Mouse (Mus musculus): ENCODE data around the gene Ly6g.
"Not testable (repeated sequence)": the region's sequence is repeated elsewhere in the genome, so short reads cannot be mapped to it uniquely, and the experiment has no call there.

Ly6g gene

DNA sequence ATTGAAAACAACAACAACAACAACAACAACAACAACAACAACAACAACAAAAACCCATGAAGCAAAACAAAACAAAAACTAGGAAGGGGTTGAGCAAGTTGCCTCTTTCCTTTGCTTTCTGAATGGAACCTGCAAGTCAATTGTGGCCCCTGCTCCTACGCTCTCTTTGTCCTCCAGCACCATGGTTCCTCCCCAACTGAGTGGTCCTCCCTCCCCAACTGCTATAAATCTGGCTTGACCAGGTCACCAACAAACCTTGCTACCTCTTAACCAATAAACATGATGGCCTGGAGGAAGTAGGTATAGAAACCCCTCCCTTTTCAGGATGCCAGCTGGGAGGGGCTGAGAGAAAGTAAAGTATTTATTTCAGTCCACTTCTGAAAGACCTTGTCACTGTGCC lies at the start of gene Ly6g:
TSS of gene Ly6g (plus strand) at position 301 of the 400 bp plus-strand sequence.
- DNase-seq (ENCODE audit: low spot score) = no peak

DNA sequence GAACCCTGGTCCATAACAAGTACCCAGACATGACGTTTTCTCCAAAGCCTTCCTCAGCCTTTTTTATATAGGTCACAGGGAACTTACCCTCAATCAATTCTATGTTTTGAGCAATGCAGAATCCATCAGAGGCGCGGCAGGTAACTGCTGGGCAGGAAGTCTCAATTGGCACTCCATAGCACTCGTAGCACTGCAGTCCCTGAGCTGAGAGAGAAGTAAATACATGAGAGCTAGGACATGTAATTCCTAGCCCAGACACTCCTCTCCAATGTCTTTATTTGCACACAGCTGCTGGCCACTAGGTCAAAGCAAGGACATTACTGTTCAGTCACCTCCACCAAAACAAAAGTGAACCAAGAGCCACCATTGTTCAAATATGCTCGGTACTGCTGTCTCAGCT lies 44.6 kb upstream of the Ly6g start:
- not testable (repeated sequence) for DNase-seq (ENCODE audit: low spot score)

DNA sequence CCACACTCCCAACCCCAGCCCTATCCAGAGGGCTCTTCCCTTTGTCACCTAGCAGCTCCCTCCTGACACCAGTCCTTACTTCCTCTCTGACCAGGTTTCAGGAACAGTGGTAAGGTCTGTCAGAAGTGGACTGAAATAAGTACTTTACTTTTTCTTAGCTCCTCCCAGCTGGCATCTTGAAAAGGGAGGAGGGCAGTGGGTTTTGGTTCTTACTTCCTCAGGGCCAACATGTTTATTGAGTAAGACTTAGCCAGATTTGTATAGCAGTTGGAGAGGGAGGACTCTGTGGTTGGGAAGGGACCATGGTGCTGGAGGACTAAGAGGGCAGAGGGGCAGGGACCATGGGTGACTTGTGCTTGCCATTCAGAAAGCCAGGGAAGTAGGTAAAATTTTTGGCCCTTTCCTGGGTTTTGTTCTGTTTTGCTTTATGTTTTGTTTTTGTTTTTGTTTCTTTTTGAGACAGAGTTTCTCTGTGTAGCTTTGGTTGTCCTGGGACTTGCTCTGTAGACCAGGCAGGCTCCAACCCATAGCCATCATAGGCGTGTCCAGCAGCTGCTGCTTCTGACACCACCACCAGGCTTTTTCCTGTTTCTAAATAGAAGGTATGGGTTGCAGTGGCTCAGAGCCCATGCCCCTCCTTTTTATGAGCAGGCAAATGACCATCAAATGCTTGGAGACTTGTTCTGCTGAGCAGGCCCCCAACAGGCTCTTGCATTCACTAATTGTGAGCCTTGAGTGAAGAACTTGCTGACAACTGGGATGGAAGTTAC lies 43.0 kb upstream of the Ly6g start, which contains the start of gene Ly6c2:
TSS of gene Ly6c2 (minus strand) at position 110 of the 770 bp plus-strand sequence.
- DNase-seq (ENCODE audit: low spot score) = not testable (repeated sequence)

DNA sequence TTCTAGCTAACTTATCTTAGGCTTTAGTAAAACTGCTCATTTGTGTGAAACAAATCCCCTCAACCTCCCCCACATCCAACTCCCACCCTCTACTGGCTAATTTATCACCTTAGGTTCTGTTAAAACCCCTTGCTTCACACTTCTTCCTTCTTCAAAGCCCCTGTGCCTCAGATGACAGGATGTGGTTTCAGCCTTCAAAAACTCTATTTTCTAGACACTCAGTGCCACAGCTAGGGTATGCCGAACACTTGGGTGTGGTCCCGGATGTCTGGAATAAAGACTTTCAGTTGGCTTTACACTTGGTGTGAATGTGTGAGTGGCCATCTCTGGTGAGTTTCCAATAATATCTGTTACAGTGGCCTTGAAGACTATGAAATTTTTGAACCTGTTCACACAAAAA lies 38.5 kb upstream of the Ly6g start:
- DNase-seq (ENCODE audit: low spot score) = no peak

DNA sequence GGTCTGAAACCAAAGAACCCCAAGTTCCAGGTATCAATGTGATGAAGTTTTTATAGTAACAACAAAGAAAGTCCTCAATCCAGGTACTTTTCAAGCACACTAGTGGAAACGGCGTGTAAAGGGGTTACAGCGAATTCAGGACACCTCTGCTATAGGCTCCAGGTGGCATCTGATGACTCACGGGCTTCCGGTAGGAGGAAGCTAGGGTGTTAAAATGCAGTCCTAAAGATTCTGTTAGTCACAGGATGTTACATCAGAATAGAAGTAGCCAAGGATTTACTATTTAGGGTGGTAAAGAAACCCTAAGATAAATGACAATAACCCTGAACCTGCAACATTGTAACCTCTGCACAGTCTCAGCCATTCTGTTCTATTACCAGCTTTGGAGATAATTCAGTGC lies 37.6 kb upstream of the Ly6g start:
- not testable (repeated sequence) for DNase-seq (ENCODE audit: low spot score)

DNA sequence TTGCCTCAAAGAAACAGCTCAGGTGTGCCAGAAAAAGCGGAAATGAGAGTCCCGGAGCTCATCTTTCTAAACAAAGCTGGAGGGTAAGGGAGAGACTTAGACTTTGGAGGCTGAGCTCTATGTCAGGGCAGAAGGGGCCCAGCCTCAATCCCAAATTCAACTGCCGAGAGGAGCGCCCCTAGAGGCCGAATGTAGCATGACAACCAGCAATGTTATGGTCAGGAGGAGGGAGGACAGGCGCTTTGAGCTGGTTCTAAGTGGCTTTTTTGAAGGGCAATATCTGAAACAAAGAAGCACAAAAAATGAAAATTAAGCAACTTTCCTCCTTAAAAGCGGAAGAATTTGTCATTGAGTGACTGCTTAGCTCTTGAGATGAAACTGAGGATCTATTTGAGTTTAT lies 36.3 kb upstream of the Ly6g start:
- DNase-seq (ENCODE audit: low spot score) = peak; percentile 81

DNA sequence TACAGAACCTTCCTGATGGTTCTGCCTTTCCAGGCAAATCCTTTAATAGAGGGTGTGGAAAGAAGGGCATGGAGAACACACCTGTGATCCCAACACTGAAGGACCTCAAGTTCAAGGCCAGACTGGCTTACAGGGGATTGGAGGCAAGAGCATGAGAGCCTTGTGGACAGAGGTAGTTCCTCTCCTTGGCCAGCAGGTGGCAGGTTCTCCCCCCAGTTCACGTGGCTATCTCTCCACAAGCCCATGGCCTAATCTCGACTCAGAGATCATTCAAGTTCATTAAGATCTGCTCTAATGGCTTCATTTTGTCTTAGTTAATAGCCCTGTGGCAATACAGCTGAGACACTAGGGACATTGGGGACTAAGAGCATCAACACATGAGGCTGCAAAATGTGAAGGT lies 35.0 kb upstream of the Ly6g start:
- peak; percentile 46 for DNase-seq (ENCODE audit: low spot score)

DNA sequence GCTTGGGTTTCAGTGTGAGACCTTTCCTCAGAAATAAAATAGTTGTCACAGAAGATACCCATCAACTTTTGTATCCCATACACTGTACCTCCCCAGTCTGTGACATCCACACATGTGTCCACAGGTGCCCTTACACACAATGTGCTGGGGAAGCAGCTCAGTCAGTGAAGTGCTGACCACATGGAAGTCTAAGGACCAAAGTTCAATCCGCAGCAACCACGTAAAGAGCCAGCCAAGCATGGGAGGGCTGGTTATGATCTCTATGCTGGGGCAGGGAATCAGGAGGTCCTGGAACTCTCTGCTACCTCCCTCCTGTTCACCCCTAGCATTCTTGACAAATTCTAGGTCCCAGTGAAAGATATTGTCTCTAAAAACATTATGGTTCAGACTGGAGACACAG lies 22.7 kb upstream of the Ly6g start:
- not testable (repeated sequence) for DNase-seq (ENCODE audit: low spot score)

DNA sequence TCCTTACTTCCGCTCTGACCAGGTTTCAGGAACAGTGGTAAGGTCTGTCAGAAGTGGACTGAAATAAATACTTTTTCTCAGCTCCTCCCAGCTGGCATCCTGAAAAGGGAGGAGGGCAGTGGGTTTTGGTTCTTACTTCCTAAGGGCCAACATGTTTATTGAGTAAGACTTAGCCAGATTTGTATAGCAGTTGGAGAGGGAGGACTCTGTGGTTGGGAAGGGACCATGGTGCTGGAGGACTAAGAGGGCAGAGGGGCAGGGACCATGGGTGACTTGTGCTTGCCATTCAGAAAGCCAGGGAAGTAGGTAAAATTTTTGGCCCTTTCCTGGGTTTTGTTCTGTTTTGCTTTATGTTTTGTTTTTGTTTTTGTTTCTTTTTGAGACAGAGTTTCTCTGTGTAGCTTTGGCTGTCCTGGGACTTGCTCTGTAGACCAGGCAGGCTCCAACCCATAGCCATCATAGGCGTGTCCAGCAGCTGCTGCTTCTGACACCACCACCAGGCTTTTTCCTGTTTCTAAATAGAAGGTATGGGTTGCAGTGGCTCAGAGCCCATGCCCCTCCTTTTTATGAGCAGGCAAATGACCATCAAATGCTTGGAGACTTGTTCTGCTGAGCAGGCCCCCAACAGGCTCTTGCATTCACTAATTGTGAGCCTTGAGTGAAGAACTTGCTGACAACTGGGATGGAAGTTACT lies 19.8 kb upstream of the Ly6g start:
- DNase-seq (ENCODE audit: low spot score) = not testable (repeated sequence)

DNA sequence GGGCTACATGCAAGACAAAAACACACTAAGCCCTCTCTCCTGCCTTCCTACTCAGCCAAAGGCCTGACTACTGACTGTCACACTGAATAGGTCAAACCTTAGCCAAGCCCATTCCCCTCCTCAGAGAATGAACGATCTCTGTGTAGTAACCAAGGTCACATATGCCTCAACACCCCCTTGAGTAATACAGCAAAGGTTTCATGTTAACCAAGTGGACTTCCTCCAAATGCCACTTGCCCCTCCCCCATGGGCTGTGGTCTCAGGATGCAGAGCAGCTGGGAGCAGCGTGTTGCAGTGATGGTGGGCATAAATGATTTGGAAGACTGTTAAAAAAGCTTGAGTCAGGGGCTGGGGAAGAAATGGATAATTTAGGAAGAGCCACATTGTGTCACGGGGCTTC lies 17.3 kb upstream of the Ly6g start:
- not testable (repeated sequence) for DNase-seq (ENCODE audit: low spot score)

DNA sequence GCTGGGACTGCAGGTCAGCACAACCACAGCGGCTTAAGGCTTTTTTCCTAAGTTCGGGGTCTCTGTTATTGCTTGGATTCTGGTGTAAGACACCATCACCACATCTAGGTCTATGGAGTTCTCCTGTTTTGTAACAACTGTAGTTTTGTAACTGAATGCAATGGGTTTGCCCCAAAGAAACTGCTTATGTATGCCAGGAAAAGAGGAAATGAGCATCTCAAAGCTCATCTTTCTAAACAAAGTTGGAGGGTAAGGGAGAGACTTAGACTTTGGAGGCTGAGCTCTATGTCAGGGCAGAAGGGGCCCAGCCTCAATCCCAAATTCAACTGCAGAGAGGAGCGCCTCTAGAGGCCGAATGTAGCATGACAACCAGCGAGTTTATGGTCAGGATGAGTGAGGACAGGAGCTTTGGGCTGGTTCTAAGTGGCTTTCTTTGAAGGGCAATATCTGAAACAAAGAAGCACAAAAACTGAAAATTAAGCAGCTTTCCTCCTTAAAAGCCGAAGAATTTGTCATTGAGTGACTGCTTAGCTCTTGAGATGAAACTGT lies 13.2 kb upstream of the Ly6g start:
- DNase-seq (ENCODE audit: low spot score) = peak; percentile 61

DNA sequence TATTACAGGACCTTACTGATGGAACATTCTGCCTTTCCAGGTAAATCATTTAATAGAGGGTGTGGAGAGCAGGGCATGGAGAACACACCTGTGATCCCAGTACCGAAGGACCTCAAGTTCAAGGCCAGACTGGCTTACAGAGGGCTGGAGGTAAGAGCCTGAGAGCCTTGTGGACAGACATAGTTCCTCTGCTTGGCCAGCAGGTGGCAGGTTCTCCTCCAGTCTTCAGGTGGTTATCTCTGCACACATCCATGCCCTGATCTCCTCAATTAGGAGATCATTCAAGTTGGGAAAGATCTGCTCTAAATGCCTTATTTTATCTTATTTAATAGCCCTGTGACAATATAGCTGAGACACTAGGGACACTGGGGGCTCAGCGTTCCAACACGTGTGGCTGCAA lies 11.3 kb upstream of the Ly6g start:
- DNase-seq (ENCODE audit: low spot score) = peak; percentile 40

DNA sequence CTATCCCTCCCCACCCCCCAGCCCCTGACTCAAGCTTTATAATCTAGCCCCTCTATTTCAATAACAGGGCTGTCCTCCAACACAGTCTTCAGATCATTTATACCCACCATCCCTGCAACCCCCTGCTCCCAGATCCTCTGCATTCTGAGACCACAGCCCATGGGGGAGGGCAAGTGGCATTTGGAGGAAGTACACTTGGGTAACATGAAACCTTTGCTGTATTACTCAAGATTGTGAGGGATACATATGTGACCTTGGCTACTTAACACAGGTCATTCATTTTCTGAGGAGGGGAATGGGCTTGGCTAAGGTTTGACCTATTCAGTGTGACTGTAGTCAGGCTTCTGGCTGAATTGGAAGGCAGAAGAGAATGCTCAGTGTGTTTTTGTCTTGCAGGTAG lies 2.0 kb upstream of the Ly6g start:
- DNase-seq (ENCODE audit: low spot score) = no peak

DNA sequence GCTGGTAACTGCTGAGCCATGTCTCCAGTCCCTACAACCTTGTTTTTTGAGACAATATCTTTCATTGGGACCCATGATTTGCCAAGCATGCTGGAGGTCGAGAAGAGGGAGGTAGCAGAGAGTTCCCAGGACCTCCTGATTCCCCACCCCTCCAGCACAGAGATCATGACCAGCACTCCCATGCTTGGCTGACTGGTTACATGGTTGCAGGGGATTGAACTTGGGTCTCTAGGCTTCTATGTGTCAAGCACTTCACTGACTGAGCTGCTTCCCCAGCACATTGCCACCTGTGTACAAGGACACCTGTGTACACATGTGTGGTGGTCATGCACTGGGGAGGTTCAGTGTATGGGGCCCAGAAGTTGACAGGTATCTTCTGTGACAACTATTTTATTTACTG lies 2.6 kb downstream of the Ly6g start:
- no peak for DNase-seq (ENCODE audit: low spot score)

DNA sequence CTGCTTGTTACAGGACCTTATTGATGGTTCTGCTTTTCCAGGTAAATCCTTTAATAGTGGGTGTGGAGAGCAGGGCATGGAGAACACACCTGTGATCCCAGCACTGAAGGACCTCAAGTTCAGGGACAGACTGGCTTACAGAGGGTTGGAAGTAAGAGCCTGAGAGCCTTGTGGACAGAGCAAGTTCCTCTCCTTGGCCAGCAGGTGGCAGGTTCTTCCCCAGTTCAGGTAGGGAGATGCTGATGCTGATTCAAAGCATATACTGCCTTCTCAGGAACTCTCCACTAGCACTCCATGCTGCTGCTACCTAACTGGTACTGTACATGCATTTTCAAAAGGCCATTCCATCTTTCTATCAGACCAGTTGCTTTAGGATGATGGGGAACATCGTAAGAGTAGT lies 20.5 kb downstream of the Ly6g start:
- peak; percentile 64 for DNase-seq (ENCODE audit: low spot score)

DNA sequence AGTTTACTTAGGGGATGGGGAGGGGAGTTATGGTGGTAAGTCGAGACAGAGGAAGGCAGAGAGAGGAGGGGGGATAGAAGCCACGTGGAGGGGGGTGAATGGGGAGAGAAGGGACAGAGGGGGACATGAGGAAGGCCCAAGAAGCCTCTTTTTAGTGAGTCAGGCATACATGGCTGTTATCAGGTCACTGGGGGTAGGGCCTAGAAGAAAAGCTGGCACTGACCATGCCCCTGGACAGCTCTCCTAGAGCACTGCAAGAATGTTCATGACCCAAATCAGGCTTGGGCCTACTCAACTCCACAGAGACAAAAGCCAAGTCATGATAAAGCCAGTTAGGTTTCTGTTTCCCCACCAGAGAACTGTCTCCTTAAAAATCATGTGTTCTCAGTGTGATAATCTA lies 31.3 kb downstream of the Ly6g start:
- no peak for DNase-seq (ENCODE audit: low spot score)

DNA sequence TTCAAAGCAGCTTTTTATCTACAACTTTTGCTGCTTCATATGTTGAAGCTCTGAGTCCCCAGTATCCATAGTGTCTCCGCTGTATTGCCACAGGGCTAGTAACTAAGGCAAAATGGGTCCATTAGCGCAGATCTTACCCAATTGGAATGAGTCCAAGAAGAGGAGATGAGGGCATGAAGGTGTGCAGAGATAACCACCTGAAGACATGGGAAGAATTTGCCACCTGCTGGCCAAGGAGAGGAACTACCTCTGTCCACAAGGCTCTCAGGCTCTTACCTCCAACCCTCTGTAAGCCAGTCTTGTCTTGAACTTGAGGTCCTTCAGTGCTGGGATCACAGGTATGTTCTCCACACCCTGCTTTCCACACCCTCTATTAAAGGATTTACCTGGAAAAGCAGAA lies 34.1 kb downstream of the Ly6g start:
- no peak for DNase-seq (ENCODE audit: low spot score)

DNA sequence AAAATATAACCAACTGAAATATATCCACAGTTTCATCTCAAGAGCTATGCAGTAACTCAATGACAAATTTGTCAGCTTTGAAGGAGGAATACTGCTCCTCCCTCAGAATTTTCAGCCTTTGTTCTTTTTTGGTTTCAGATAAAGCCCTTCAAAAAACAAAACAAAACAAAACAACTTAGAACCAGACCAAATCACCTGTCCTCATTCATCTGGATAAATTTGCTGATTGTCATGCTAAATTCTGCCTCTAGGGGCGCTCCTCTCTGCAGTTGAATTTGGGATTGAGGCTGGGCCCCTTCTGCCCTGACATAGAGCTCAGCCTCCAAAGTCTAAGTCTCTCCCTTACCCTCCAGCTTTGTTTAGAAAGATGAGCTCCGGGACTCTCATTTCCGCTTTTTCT lies 35.5 kb downstream of the Ly6g start:
- DNase-seq (ENCODE audit: low spot score) = peak; percentile 49
